Mouse (Mus musculus) forebrain, embryonic 15.5 days (tissue): ENCODE results near the gene Mphosph9. TPM values are rescaled to one million over a fixed set of nuclear protein-coding genes. Genes with fewer than 3 reads are reported as not detected.
"Not testable (repeated sequence)": the region's sequence is repeated elsewhere in the genome, so short reads cannot be mapped to it uniquely, and the experiment has no call there.

Experiments
- ATAC-seq: fragments of 200-750 bp; cut with Nextera tagmentation; replicated peaks from 2 replicates; pipeline ENCODE4 v1.8.0; 2017; ENCODE audit warnings: mild to moderate bottlenecking, moderate TSS enrichment, moderate library complexity
- H3K27ac ChIP-seq: fragments of 300-500 bp; sonication (generic); replicated peaks from 2 replicates; pipeline ENCODE4 v1.5.1; 2015; ENCODE audit warnings: mild to moderate bottlenecking, inconsistent platforms
- H3K27me3 ChIP-seq: fragments of 300-500 bp; sonication (generic); 2 replicates; pipeline ENCODE4 v1.6.1; 2015; ENCODE audit warnings: inconsistent platforms
- H3K36me3 ChIP-seq: fragments of 300-500 bp; sonication (generic); 2 replicates; pipeline ENCODE4 v1.6.1; 2015; ENCODE audit warnings: mild to moderate bottlenecking, inconsistent platforms
- H3K4me1 ChIP-seq: fragments of 300-500 bp; sonication (generic); 2 replicates; pipeline ENCODE4 v1.6.1; 2015; ENCODE audit warnings: inconsistent platforms
- H3K4me2 ChIP-seq: fragments of 300-500 bp; sonication (generic); replicated peaks from 2 replicates; pipeline ENCODE4 v1.6.1; 2015; ENCODE audit warnings: mild to moderate bottlenecking, inconsistent platforms
- H3K4me3 ChIP-seq: fragments of 300-500 bp; sonication (generic); 2 replicates; pipeline ENCODE4 v1.5.1; 2015; ENCODE audit warnings: mild to moderate bottlenecking, inconsistent platforms
- H3K9ac ChIP-seq: fragments of 300-500 bp; sonication (generic); replicated peaks from 2 replicates; pipeline ENCODE4 v1.6.1; 2015; ENCODE audit warnings: mild to moderate bottlenecking, inconsistent platforms
- H3K9me3 ChIP-seq: fragments of 300-500 bp; sonication (generic); 2 replicates; pipeline ENCODE4 v1.6.1; 2016; ENCODE audit warnings: inconsistent platforms
- WGBS: fragments of 180-500 bp; shearing (Covaris S2); methylation state at CpG from one replicate; pipeline ENCODE4 v1.1.7; 2015; ENCODE audit warnings: mixed read lengths; 5-methylcytosine and 5-hydroxymethylcytosine counted together
- polyA plus RNA-seq: library from polyadenylated mRNA; unstranded; fragments of >200 nt; fragmentation: Nextera tagmentation; extraction: Ambion mirVana; gene quantifications from 2 replicates; pipeline ENCODE4 v1.2.1, GENCODE M21; 2015

Gene Mphosph9
- polyA plus RNA-seq: 16.4 and 17.6 TPM in 2 replicates

- H3K27ac ChIP-seq: peak within 1 kb of the TSS; percentile 99
- peaks cover 23% of the 10 kb centered on the region for H3K4me1 ChIP-seq
- peak; percentile 98 for ATAC-seq
- peaks cover 13% of the 10 kb centered on the region; the same call in 1 of the 2 replicates for H3K36me3 ChIP-seq
- H3K4me3 ChIP-seq: peak within 1 kb of the TSS; percentile 88
- peak within 1 kb of the TSS; percentile 84 for H3K9ac ChIP-seq
- no peaks in the 10 kb centered on the region for H3K9me3 ChIP-seq
- WGBS: under 1% methylated on average over 72 of the region's 72 CpGs
- H3K4me2 ChIP-seq: peak within 1 kb of the TSS; percentile 93
- no peaks in the 10 kb centered on the region for H3K27me3 ChIP-seq
These were observed at the start of gene Mphosph9, which contains the start of gene 2810006K23Rik for GRCm38 (mm10) chr5:124327510-124328364. Gene Mphosph9, minus strand, starts transcription at chr5:124327972. Gene 2810006K23Rik, plus strand, starts transcription at chr5:124328089.

DNA sequence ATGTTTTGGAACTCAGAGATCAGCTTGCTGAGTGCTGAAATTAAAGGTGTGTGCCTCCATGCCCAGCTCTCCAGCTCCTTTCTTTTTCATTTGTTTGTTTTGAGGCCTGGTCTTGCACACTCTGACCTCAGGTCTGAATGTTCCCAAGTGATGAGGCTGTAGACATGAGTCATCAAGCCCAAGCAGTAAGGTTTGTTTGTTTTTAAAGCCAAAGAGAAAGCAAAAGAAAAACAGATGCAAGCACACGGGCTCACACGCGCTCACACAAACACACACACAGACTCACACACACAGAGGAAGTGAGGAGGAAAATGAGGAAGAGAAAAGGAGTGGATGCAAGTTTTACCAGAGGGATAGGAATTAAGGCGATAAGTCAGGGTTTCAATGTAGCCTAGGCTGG, 49.4 kb upstream of the Mphosph9 start:
- Histone ChIP-seq H3K4me2 (no peak overlapping the region), H3K27ac (no peak overlapping the region), H3K9ac (no peak overlapping the region), H3K4me1 (no peaks in the 10 kb centered on the region), H3K36me3 (peaks cover 85% of the 10 kb centered on the region), H3K9me3 (no peaks in the 10 kb centered on the region), H3K4me3 (no peak overlapping the region), H3K27me3 (no peaks in the 10 kb centered on the region)
- 93% methylated on average over 4 of the region's 4 CpGs for WGBS
- ATAC-seq: no peak

DNA sequence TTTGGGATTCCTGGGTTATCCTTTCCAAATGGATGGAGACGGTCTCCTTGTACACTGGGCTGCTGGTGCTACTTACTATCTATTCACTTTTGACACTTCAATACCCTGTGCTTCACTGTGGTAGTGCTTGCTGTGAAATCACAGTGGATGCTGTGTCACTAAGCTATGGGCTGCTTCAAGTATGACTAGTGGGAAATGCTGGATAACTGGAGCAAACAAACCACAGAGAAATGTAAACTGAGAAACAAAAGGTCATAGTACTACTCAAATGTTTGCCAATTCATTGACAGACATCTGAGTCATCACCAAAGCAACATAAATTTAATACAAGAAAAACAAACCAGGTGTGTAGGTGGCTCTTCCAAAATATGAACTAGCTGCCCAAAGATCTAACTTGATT, 48.6 kb upstream of the Mphosph9 start:
- H3K4me2 ChIP-seq: no peak overlapping the region
- H3K4me3 ChIP-seq: no peak overlapping the region
- H3K9me3 ChIP-seq: no peaks in the 10 kb centered on the region
- no peaks in the 10 kb centered on the region for H3K4me1 ChIP-seq
- no peaks in the 10 kb centered on the region for H3K27me3 ChIP-seq
- no peak overlapping the region for H3K27ac ChIP-seq
- WGBS: 90% methylated on average over 1 of the region's 1 CpGs
- ATAC-seq: no peak
- peaks cover 85% of the 10 kb centered on the region for H3K36me3 ChIP-seq
- no peak overlapping the region for H3K9ac ChIP-seq

GRCm38 (mm10) chr5:124374298-124374697, 46.5 kb upstream of the Mphosph9 start:
- Histone ChIP-seq H3K27me3 (no peaks in the 10 kb centered on the region), H3K4me1 (no peaks in the 10 kb centered on the region), H3K9ac (no peak overlapping the region), H3K4me2 (no peak overlapping the region), H3K27ac (no peak overlapping the region), H3K4me3 (no peak overlapping the region), H3K9me3 (no peaks in the 10 kb centered on the region), H3K36me3 (peaks cover 77% of the 10 kb centered on the region)
- no peak for ATAC-seq
- 98% methylated on average over 7 of the region's 7 CpGs for WGBS

DNA sequence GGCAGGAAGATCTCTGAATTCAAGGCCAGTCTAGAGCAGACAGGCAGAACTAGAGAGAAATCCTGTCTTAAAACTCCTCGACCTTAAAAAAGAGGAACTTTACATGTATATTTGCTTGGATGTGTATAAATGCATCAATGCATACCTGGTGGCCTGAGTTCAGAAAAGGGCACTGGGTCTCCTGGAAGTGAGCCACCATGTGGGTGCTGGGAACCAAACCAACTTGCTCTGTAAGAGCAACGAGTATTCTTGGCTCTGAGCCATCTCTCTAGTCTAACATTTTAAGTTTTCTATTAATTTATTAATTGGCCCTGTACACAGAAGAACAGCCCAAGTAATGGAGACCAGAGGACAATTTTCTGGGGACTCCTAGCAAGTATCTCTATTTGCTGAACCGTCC, 38.9 kb upstream of the Mphosph9 start:
- Histone ChIP-seq H3K4me3 (no peak overlapping the region), H3K36me3 (peaks cover 27% of the 10 kb centered on the region), H3K9ac (no peak overlapping the region), H3K27ac (no peak overlapping the region), H3K27me3 (no peaks in the 10 kb centered on the region), H3K4me2 (no peak overlapping the region), H3K4me1 (peaks cover 4% of the 10 kb centered on the region; the same call in 1 of the 2 replicates), H3K9me3 (no peaks in the 10 kb centered on the region)
- 79% methylated on average over 3 of the region's 3 CpGs for WGBS
- ATAC-seq: no peak

- WGBS: 92% methylated on average over 2 of the region's 2 CpGs
- ATAC-seq: no peak
- Histone ChIP-seq H3K9ac (no peak overlapping the region), H3K27me3 (no peaks in the 10 kb centered on the region), H3K36me3 (peaks cover 20% of the 10 kb centered on the region), H3K4me2 (no peak overlapping the region), H3K4me1 (peaks cover 4% of the 10 kb centered on the region; the same call in 1 of the 2 replicates), H3K9me3 (no peaks in the 10 kb centered on the region), H3K27ac (no peak overlapping the region), H3K4me3 (no peak overlapping the region)
These were observed 38.0 kb upstream of the Mphosph9 start for GRCm38 (mm10) chr5:124365754-124366153.

- H3K4me3 ChIP-seq: no peak overlapping the region
- ATAC-seq: no peak
- H3K27ac ChIP-seq: peak overlapping the region; percentile 69
- H3K36me3 ChIP-seq: peaks cover 11% of the 10 kb centered on the region; the same call in 1 of the 2 replicates
- H3K9me3 ChIP-seq: no peaks in the 10 kb centered on the region
- H3K4me2 ChIP-seq: no peak overlapping the region
- no peaks in the 10 kb centered on the region for H3K27me3 ChIP-seq
- WGBS: 75% methylated on average over 6 of the region's 6 CpGs
- H3K9ac ChIP-seq: no peak overlapping the region
- peaks cover 4% of the 10 kb centered on the region; the same call in 1 of the 2 replicates for H3K4me1 ChIP-seq
These were observed 36.6 kb upstream of the Mphosph9 start for GRCm38 (mm10) chr5:124364173-124364918.

DNA sequence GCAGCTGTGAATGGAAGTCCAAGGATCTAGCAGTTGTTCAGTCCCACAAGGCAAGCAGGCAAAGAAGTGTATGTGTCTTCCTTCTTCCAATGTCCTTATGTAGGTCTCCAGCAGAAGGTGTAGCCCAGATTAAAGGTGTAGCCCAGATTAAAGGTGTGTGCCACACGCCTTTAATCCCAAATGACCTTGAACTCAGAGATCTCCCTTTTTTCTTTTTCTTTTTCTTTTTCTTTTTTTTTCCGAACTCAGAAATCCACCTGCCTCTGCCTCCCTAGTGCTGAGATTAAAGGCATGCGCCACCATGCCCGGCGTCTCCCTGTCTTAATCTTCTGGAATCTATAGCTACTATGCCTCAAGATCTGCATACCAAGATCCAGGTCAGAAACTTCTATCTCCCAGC, 35.2 kb upstream of the Mphosph9 start, which contains the start of gene Cdk2ap1:
Cdk2ap1 (minus strand) TSS at position 101 of the 400 bp plus-strand sequence.
- H3K4me3 ChIP-seq, H3K4me2 ChIP-seq, H3K4me1 ChIP-seq, H3K27me3 ChIP-seq, H3K36me3 ChIP-seq, H3K9me3 ChIP-seq, ATAC-seq, H3K9ac ChIP-seq: not testable (repeated sequence)
- H3K27ac ChIP-seq: peak within 1 kb of the TSS; percentile 69
- WGBS: 93% methylated on average over 5 of the region's 5 CpGs

DNA sequence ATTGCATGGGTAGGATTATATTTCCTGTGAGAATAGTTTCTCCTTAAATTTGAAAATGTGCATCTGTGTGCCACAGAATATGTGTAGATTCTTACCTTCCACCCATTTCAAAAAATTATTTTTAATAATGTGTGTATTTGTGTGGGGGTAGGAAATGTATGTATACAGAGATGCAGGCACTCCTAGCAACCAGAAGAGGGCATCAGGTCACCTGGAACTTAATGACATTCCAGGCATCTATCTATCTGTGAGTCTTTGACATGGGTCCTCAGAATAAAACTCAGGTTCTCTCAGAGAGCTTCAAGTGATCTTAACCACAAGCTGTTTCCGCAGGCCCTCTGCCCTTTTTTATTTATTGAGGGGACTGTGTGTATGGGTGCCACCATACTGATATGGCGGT, 31.9 kb upstream of the Mphosph9 start:
- WGBS: 88% methylated on average over 2 of the region's 2 CpGs
- Histone ChIP-seq H3K36me3 (no peaks in the 10 kb centered on the region), H3K9ac (no peak overlapping the region), H3K9me3 (no peaks in the 10 kb centered on the region), H3K27ac (no peak overlapping the region), H3K4me2 (no peak overlapping the region), H3K4me1 (peaks cover 9% of the 10 kb centered on the region), H3K4me3 (no peak overlapping the region), H3K27me3 (no peaks in the 10 kb centered on the region)
- no peak for ATAC-seq

DNA sequence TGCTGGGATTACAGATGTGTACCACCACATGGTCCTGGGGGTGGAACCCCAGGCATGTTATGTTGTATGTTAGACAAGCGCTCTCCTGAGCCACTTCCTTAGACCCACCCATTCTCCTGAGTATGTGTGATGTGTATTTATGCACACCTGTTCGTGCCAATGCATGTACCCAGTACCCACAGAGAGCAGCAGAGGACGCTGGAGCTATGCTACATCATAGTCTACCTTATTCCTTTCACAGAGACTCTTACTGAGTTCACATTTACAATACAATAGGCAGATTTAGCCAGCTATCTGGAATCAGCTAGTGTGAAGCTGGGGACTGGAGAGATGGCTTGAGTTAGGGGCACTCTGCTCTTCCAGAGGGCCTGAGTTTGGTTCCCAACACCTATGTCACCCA, 28.9 kb upstream of the Mphosph9 start:
- no peaks in the 10 kb centered on the region for H3K9me3 ChIP-seq
- no peaks in the 10 kb centered on the region for H3K27me3 ChIP-seq
- H3K36me3 ChIP-seq: no peaks in the 10 kb centered on the region
- no peak overlapping the region for H3K9ac ChIP-seq
- no peak overlapping the region for H3K4me2 ChIP-seq
- H3K4me3 ChIP-seq: no peak overlapping the region
- no peak for ATAC-seq
- 43% methylated on average over 3 of the region's 3 CpGs for WGBS
- peaks cover 9% of the 10 kb centered on the region for H3K4me1 ChIP-seq
- H3K27ac ChIP-seq: no peak overlapping the region

DNA sequence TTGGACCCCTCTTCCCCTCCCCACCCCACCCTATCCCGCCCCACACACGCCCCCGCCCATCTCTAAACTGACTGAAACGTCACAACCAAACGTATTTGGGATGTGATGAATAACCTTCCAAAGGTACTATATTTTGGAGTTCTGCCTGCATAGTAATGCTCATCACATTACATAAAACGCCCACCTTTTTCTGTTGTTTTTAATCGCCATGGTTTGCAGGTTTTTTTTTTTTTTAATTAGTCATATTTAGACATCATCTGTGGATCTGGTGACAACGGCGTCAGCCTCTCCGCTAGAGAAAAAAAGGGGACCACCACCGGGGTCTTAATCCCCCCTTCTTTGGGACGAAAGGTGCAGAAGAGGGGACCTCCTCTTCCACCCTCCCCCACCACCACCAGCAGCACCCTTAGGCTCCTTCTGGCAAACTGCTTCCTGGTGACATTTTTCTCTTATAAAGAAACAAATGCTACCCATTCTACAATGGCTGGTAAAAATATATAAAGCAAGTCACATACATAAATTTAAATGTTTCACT, 27.7 kb upstream of the Mphosph9 start:
- Histone ChIP-seq H3K9ac (peak overlapping the region; percentile 90), H3K36me3 (no peaks in the 10 kb centered on the region), H3K4me1 (peaks cover 21% of the 10 kb centered on the region), H3K4me2 (peak overlapping the region; percentile 67), H3K4me3 (peak overlapping the region; percentile 88), H3K9me3 (no peaks in the 10 kb centered on the region), H3K27me3 (no peaks in the 10 kb centered on the region), H3K27ac (peak overlapping the region; percentile 98)
- no peak for ATAC-seq
- under 1% methylated on average over 12 of the region's 12 CpGs for WGBS
